Mouse (Mus musculus) thymus, postnatal 0 days (tissue): ENCODE measurements around the gene Smu1. TPM values are rescaled to one million over a fixed set of nuclear protein-coding genes. Genes with fewer than 3 reads are reported as not detected.
"Not testable (repeated sequence)": the region's sequence is repeated elsewhere in the genome, so short reads cannot be mapped to it uniquely, and the experiment has no call there.

ENCODE experiments used
- DNase-seq: peaks from one replicate; pipeline ENCODE4 v3.0.0-alpha.2; 2015; ENCODE audit warnings: low spot score
- polyA plus RNA-seq: library from polyadenylated mRNA; unstranded; fragments of >200 nt; fragmentation: Nextera tagmentation; extraction: Ambion mirVana; gene quantifications from 2 replicates; pipeline ENCODE4 v1.2.1, GENCODE M21; 2015

Gene Smu1
- 158 and 161 TPM in 2 replicates for polyA plus RNA-seq

DNA sequence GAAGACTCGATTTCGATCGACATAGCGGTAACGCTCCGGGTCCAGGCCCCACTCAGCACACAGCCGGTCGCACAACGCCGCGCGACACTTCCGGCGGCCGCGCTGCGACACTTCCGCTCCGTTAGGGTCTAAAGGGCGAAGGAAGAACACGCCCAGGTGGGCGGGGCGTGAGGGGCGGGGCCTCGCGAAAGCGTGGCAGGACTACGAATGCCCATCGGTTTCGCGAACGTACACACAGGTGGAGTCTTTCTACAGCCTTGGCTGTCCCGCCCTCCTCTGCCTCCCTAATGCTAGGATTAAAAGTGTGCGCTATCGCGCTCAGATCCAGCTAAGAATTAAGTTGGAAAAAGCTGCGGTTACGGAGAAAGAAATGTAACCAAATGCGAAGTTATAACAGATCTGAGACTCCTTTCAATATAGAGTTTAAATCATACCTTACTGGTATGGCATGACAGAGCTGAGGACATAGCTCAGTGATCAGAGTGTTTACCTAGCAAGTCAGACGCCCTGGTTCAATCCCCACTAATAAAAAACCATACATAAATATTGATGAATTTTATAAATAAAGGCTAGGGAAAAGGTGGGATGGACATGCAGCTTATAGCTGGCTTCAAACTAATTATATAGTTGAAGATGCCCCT lies at the start of gene Smu1:
Smu1 (minus strand) TSS at position 144 of the 641 bp plus-strand sequence.
- DNase-seq, result peak; percentile 98

DNA sequence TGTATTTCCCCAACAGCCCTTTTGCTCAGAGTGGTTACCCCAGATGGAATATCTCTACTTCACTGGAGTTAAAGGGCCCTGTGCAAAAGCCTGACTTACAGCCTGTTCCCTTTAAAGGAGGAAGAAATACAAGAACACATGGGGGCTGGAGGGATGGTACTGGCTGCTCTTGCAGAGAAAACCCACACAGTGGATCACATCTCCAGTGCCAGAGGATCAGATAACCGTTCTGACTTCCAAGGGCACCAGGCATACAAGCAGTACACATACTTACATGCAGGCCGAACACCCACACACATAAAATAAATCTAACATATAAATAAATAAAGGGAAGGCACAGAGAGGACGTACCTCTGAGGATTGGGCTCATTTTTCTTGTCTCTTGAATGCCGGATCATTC lies 49.7 kb upstream of the Smu1 start:
- no peak for DNase-seq

DNA sequence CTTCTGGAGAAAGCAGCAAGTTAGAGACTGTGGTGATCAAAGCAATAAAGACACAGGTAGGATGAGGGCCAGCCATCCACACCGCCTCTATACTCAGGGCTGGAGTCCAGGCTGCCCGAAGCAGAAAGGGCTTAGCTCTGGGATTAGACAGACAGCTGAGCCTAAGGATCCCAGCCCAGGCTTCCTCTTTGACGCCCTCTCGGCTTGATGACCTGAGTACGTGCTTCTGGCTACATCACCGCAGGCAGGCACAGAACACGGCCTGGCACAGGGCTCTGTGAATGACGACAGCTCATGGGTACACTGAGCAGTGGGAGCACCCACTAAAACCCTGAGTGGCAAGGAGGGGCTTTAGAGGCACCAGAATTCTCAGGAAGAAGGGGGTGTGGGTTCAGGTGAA lies 47.7 kb upstream of the Smu1 start:
- DNase-seq, result no peak

DNA sequence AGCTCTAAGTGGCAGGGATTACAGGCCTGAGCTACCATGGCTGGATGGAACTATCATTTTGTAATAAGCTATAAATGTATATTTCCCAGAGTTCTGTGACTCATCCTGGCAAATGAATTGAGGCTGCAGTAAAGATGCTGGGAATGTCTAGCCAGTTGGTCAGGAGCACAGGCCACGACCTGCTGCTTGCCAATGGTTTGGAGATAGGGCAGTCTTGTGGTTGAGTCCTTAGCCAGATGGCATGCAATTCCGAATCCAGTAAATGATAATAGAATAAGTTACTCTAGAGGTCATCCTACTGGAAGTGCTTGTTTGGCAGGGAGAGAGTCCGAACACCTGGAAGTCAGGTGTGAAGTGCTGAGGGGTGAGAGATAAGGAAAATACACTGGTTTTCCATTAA lies 45.1 kb upstream of the Smu1 start:
- DNase-seq, result no peak

DNA sequence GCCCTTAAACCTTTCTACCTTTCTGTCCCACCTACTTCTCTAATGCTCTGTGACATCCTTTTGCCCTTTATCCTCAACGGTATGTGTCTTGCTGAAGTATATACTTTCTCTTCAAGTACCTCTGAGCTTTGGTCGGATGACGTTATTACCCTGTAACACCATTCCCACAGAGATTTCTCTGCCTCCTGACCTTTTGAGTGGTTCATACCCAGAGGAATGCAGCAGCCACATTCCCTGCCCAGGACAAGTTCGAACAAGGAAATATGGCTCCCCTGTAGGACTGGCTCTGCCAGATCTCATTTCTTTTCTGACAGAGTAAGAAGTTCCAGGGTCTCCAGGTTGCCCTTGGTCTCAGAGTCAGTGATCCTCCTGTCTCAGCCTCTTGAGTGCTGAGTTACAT lies 44.2 kb upstream of the Smu1 start:
- no peak for DNase-seq

DNA sequence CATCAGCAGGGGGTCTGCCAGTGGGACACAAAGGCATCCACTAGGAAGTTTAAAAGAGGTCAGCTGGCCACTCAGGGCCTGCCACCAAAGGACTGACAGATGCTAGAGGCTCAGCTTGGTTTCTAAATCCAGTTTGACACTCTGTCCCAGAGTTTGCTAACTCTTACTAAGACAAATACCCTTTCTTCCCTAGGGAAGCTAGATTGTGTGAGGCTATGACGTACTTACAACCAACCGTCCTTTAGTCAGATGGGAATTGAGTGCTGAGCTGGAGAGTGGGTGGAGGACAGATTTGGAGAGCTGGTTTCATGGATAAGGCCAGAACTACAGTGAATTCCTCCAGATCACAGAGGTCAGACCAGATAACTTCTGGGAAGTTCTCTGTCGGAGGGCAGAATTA lies 43.1 kb upstream of the Smu1 start:
- no peak for DNase-seq

DNA sequence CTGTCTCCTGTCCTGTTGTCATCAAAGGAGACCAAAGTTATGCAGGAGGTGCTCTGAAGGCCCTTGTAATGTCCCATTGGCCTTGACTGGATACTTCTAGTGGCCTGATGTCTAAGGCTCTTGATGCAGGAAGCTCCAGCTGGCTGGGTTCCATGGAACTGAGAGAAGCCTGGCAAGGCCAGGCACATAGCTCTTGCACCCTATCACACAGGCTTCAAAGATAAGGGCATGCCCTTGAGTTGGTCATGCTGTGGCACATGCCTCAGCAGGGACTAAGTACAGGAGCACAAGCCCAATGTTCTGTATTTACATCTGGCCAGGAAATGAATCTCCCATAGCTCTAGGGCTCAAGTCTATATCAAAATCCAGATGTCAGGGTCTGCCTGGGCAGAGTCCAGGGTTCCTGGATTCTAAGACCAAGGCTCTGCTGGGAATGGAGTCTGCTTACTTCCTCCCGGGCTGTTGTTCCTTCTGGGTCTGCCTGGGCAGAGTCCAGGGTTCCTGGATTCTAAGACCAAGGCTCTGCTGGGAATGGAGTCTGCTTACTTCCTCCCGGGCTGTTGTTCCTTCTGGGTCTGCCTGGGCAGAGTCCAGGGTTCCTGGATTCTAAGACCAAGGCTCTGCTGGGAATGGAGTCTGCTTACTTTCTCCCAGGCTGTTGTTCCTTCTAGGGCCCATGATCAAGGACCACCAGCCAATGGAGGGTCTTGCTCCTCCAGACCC lies 41.3 kb upstream of the Smu1 start:
- not testable (repeated sequence) for DNase-seq

DNA sequence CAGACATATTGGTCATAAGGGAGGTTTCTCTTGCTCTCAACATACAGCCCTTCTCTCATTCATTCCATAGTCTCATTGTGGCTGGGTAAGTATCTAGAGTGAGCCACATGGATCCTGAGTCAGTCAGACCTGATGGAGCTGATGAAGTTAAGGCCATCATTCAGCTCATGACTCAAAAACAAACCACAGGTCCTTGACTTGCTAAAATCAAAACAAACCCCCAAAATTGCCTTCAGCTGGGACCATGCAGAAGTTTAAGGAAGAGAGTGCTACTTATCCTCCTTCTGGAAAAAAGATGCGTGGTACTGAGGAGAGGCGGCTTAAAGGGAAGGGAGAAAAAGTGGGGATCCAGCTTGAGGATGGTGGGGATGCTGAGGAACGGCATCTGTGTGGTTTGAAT lies 38.0 kb upstream of the Smu1 start:
- DNase-seq, result no peak

DNA sequence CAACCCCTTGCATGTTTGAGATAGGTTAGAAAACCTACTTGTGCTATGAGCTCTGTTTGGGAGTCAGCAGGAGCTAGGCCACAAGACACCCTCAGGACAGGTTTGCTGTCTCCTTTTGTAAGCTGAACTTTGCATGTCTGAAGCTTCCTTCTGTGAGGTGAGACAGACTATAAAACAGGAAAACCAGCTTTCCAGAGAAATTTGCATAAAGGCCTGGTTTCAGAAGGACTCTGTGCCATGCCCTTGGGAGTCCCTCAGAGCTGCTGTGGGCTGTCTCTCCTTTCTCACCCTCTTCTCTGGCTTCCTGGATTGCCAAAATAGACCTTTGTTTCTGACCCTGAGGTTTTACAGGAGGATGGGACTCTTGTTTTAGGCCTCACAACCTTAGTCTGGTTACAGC lies 36.6 kb upstream of the Smu1 start:
- DNase-seq, result no peak

DNA sequence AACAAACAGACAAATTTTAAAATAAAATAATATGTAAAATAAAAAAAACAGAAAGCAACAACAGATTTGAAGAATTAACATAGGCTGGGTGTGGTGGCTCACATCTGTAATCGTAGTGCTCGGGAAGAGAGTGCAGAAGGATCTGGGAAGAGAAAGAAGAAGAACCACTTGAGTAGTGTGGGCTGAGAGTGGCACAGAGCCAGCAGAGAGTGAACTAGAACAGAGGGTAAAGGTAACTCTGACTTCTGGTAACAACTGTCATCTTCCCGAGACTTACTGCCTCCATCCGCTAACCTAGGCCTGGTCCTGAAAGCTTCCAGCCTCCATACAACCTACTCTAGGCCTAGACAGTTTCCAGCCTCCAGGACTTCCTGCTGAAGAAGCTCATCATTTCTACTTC lies 33.5 kb upstream of the Smu1 start:
- DNase-seq, result no peak

DNA sequence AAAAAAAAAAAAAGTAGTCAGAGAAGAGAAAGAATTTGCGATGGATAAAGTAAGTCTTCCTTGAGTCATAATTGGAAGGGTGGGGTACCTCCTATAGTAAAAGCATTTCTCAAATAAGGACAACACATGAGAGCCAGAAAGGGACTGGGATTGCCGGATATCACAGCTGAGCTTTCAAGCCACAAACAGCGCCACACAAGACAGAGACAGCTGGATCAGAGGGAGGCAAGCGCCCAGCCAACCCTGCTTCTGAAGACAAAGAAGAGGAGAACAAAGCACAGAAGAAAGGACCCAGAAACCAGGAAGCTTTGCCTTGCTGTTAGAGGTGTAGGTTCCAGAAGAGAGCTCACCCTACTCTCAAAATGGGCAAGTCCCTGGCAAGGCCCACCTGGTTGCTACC lies 28.9 kb upstream of the Smu1 start:
- DNase-seq, result peak; percentile 36

DNA sequence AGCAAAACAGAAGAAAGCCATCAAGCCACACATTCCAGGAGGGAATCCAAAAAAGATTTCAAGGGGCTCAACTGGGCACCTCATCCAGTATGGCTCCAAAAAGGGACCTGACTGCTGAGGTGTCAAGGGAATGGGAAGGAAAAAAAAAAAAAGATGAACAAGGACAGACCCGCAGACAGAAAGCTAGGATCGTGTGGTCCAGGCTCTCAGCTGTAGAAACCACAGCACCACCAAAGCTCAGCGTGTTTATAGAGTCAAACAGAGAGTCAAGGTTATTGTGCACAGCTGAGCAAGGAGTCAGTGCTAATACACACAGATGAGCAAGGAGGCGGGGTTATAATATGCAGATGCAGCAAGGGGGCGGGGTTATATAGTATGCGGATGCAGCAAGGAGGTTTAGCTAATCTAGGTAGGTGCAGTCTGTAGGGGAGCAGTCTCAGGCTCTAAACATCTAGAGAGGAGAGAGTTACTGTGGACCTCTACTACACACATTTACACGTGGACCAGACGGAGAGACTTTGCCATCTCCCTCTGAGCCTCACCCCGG lies 28.0 kb upstream of the Smu1 start:
- peak; percentile 50 for DNase-seq

DNA sequence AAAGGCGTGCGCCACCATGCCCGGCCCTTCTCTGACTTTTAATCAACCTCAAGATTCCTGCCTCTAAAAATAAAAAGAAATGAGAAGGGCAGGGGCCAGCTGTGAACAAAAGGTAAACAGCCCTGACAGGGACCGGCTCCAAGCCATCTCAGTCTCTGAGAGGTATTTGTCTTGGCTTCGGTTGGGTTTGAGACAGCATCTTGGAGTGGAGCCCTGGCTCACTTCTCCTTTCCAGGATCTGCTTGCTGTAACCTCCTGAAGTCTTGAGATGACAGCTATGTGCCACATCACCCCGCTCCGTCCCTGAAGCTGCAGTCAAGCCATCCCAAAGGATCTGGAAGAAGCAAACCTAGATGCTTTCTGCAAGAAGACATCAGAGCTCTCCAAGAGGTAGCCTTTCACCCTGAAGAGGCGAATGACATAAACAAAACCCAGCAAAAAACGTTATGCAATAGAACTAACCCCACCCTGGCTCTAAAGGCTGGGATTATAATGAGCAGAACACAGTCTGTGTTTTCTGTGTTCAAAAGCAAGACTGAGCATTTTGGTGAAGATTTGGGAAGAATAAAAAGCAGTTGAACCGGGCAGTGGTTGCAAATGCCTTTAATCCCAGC lies 26.9 kb upstream of the Smu1 start:
- DNase-seq, result no peak

DNA sequence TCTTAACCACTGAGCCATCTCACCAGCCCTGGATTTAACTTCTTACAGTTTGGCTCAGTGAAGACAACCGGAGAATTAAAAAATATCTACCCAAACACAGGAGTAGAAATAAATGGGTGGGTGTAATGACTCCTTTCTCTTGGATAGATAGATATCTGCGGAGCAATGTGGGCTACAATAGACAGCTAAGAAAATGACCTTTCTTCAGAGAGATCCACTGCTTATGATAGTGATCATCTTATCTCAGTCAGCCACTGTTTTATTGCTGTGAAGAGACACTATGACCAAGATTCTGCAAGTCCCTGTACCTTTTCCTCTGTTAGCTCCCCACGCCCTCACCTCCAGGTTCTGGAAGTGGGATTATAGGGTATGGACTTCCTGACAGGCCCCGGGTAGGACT lies 25.3 kb upstream of the Smu1 start:
- no peak for DNase-seq

DNA sequence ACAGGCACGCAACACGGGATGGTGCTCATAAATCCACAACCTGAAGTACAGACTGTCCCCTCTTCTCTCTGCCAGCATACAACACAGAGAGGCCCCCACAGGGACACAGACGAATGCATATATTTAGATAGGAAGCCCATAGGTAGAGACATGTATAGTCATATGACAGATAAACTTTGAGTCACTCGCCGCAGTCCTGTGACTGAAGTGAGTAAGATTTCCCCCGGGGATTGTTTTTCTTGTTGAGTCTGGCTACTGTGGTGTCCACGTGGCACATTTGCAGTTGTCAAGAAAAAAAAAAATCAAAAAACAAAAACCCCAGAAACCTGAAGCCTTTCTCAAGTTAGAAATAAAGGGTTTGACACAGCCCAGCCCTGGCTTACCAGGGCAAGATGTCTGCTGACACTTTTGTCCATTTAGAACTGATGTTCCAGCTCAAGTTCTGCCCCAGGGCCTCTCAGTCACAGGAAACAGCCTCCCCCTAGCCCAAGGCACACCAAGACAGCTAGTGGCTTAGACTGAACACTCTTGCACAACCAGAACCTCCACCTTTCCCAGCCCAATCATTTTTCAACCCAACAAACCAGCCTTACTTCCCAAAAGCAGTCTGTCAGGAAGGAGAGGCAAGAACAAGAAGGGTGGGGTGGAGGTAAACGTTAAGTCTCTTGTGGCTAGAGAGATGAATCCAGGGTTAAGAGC lies 24.2 kb upstream of the Smu1 start:
- DNase-seq, result peak; percentile 38

DNA sequence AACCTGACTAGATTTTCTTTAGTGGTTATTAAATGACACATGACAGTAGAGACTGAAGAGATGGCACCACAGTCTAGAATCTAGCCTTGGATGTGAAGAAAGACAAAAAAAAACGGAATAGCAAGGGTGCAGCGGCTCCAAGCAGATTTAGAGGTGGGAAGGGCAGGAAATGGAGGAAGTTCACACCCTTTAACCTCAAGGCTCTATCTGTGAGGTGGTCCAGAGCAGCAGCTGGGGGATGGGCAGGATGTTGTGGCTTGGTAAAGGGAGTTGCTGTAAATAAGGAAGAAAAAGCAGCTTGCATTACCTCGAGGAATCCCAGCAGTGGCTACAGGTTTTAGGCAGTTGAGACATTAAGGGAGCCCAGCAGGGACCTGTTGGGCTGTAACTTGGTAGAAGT lies 23.4 kb upstream of the Smu1 start:
- peak; percentile 83 for DNase-seq

DNA sequence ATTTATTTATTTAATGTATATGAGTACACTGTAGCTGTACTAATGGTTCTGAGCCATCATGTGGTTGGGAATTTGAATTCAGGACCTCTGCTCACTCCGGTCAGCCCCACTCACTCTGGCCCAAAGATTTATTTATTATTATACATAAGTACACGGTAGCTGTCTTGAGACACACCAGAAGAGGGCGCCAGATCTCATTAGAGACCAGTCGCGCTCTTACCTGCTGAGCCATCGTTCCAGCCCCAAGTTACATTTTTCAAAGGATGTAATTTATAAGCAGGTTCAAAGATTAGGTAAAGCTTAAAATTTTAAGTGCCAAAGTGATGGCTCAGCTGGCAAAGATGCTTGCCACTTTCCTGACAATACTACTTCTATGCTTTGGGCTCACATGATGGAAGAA lies 20.9 kb upstream of the Smu1 start:
- DNase-seq, result no peak

DNA sequence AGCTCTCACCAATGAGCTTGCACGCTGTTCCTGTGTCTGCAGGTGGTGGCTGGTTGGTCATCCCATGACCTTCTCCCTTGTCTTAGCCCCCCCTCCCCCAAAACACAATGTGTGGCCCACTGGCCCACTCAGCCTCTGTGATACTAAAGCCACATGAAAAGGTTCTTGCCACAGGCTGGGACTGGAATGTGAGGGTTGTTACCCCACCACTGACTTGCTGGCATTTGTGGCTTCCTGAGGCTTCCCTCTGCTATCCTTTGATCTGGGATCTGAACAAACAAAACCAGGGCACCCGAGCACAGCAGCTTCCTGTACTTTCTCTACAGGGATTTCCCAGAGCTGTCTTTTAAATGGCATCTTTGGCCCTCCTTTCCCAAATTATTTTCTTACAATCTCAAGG lies 19.4 kb upstream of the Smu1 start:
- DNase-seq, result peak; percentile 35

DNA sequence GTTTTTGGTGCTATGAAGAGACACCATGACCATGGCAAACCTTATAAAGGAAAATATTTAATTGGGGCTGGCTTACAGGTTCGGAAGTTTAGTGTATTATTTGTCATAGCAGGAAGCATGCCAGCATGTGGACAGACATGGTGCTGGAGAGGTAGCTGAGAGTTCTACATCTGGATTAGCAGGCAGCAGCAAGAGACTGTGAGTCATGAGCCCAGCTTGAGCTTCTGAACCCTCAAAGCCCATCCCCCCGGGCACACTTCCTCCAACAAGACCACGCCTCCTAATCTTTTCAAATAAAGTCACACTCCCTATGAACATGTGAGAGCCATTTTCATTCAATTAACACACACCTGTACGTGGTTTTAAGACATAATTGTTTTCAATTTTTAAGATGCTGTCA lies 18.7 kb upstream of the Smu1 start:
- peak; percentile 44 for DNase-seq

DNA sequence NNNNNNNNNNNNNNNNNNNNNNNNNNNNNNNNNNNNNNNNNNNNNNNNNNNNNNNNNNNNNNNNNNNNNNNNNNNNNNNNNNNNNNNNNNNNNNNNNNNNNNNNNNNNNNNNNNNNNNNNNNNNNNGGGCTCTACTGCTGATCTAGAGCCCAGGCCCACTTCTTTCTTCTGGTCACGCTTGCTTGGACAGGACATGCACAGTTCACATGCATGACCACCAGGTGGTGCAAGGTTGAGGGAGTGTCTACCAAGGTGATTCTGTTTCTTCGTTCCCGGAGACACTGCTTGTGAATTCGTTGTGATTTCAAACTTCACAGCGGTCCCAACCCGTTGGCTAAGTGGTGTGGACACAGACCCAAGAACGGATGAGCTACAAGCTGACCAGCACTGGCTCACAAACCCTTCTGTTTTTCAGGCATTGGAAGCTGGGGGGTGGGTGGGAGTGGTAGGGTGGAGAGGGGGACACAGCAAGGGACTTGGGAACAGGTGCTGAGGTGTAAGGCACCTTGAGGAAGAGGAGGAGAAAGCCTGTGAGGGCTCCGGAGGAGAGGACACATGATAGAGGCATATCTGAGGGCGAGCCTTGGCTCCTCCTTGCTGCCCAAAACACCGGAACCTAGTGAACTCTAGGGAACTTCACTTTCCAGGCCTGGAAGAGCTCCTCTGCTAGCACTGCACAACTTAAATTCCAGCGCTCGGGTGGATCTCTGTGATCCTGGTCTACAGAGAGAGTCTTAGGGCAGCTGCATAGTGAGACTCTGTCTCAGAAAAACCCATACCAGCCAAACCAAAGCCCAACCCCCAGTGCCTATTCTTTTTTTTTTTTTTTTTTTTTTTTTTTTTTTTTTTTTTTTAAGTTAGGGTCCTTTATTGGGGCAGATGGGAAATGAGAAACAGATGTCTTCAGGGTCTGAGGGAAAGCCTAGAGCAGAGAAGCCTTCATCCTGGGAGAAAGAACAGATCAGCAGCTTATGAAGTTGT lies 16.8 kb upstream of the Smu1 start:
- peak; percentile 83 for DNase-seq

DNA sequence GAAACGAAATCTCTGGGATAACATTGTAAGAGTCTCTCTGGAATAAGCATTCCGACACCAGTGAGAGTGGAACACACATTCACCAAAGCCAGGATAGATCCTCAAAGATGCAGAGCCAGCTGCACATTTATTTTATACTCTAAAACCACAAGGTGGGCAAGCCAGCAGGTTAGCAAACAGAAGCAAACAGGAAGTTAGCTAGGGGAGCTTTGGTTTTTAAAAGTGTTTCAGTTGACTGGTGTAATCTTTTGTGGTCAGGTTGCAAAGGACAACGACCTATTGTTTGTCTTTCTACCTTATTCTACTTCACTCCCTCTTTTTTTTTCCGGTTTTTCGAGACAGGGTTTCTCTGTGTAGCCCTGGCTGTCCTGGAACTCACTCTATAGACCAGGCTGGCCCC lies 2.2 kb upstream of the Smu1 start:
- peak; percentile 70 for DNase-seq
